Mouse (Mus musculus): Measurements from ENCODE around the gene Wdr86. TPM values are rescaled to one million over a fixed set of nuclear protein-coding genes. Genes with fewer than 3 reads are reported as not detected.
A peak's percentile ranks its signal among the peaks of the same experiment; 100 is the strongest.

The Wdr86 gene
- polyA plus RNA-seq, 1 experiment, result not detected

DNA sequence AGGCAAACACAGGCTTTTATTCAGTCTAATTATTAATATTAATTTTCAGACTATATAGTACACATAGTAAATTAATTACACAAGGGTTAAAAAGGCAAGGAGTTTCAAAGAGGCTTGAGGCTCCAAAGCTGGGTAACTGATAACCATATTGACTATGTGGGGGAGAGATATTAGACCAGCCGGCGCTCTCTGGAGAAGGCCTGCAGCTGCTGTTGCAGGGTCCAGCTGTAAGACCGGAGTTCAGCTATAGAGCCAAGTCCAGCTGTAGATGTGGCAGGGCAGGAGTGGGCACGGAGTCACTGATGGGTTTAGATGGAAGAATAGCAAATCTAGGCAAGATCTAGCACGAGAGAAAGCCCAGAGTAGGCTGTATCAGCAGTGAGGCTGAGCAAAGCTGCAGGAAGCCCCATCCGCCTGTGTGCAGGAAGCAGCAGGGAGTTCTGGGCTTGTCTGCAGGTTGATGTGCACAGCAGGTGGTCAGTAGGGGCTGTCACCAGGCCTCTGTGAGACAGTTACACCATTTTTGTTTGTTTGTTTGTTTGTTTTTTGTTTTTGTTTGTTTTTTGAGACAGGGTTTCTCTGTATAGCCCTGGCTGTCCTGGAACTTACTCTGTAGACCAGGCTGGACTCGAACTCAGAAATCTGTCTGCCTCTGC lies 3.4 kb upstream of the Wdr86 start:
- Histone ChIP-seq H3K4me1 (peaks cover 42% of the 10 kb centered on the region), H3K27me3 (replicated peaks) (peaks cover 52% of the 10 kb centered on the region), H3K9me3 (peaks cover 17% of the 10 kb centered on the region), H3K4me3 (replicated peaks) (no peak overlapping the region), H3K36me3 (replicated peaks; ENCODE audit: low read length) (no peaks in the 10 kb centered on the region)
- TF ChIP-seq GATA1 (IDR thresholded peaks at IDR 0.05; ENCODE audit: borderline replicate concordance, low read length), result no peak
- no peak for TF ChIP-seq FLI1 (IDR thresholded peaks at IDR 0.05; ENCODE audit: low read length)

DNA sequence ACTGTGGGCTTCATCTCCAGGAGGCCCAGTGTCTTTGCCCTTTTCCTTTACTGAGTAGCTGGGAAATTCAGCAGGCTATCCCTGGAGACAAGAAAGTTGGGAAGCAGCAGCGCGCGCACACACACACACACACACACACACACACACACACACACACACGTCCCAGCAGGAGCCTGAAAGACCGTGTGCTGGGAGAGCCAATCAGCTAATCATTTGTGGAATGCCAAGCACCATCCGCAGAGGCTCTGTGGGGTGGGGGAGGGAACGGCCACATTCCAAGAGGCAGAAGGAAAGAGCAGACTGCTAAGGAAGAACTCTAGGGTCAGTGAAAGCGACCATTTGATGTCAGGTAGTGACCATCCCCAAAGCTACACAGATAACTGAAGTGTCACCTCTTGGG lies 2.6 kb upstream of the Wdr86 start:
- TF ChIP-seq FLI1 (IDR thresholded peaks at IDR 0.05; ENCODE audit: low read length) (no peak), GATA1 (IDR thresholded peaks at IDR 0.05; ENCODE audit: borderline replicate concordance, low read length) (no peak)
- no peak overlapping the region for H3K4me3 ChIP-seq (replicated peaks)
- peaks cover 58% of the 10 kb centered on the region for H3K27me3 ChIP-seq (replicated peaks)
- peaks cover 36% of the 10 kb centered on the region for H3K4me1 ChIP-seq
- H3K36me3 ChIP-seq (replicated peaks; ENCODE audit: low read length), result no peaks in the 10 kb centered on the region
- H3K9me3 ChIP-seq, result peaks cover 17% of the 10 kb centered on the region

DNA sequence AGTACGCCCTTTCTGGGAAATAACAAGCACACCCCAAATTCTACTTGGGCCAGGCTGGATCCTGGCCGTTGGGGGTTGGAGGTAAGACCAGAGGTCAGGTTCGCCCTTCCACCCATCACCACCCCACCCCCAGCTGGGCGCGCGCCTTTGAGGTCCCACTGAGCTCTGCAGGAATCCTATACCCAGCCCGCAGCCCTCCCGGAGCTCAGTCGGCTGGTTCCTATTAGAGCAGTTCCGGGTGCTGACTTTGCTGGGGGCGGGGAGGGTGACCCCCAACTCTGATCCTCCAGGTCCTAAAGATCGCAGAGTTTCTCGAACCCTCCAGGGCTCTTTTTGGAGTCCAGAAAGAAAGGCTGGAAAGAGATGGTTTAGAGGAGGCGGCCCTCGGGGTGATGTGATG lies 459 bp upstream of the Wdr86 start:
- H3K4me1 ChIP-seq, result peaks cover 38% of the 10 kb centered on the region
- TF ChIP-seq FLI1 (IDR thresholded peaks at IDR 0.05; ENCODE audit: low read length) (no peak), GATA1 (IDR thresholded peaks at IDR 0.05; ENCODE audit: borderline replicate concordance, low read length) (no peak)
- H3K4me3 ChIP-seq (replicated peaks), result no peak overlapping the region
- H3K9me3 ChIP-seq, result peaks cover 17% of the 10 kb centered on the region
- peaks cover 67% of the 10 kb centered on the region for H3K27me3 ChIP-seq (replicated peaks)
- H3K36me3 ChIP-seq (replicated peaks; ENCODE audit: low read length), result no peaks in the 10 kb centered on the region

DNA sequence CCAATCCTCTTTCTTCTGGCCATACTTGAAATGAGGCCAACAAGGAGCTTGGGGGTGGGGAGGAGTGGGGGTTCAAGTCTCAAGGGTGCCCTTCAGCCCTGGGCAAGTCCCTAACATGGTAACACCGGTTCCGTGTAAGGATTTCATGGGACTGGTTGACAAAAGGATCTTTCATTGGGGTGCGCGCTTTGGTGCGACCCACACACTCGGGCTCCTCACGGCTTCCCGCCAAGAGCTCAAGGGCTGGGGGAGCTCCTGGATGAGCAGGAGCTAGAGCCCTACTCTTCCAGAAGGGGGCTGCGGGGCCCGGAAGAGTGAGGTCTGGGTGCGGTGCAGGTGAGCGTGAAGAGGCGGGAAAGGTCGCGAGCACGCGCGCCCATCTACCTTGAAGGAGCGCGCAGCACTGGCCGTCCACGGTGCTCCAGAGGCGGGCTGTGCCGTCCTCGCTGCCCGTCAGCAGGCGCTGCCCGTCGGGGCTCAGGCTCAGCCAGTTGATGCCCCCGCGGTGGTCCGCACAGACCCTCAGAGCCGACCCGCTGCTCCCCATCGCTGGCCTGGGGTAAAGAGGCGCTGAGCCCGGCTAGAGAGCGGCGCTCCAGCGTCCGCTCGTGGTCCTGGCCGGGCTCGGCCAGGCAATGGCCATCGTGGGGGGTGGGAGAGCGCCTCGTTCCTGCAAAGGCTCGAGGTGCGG lies 585 bp downstream of the Wdr86 start:
- peaks cover 17% of the 10 kb centered on the region for H3K9me3 ChIP-seq
- H3K4me3 ChIP-seq (replicated peaks), result peak overlapping the region; percentile 73
- H3K4me1 ChIP-seq, result peaks cover 46% of the 10 kb centered on the region
- H3K27me3 ChIP-seq (replicated peaks), result peaks cover 76% of the 10 kb centered on the region
- TF ChIP-seq GATA1 (IDR thresholded peaks at IDR 0.05; ENCODE audit: borderline replicate concordance, low read length), result no peak
- no peak for TF ChIP-seq FLI1 (IDR thresholded peaks at IDR 0.05; ENCODE audit: low read length)
- no peaks in the 10 kb centered on the region for H3K36me3 ChIP-seq (replicated peaks; ENCODE audit: low read length)

DNA sequence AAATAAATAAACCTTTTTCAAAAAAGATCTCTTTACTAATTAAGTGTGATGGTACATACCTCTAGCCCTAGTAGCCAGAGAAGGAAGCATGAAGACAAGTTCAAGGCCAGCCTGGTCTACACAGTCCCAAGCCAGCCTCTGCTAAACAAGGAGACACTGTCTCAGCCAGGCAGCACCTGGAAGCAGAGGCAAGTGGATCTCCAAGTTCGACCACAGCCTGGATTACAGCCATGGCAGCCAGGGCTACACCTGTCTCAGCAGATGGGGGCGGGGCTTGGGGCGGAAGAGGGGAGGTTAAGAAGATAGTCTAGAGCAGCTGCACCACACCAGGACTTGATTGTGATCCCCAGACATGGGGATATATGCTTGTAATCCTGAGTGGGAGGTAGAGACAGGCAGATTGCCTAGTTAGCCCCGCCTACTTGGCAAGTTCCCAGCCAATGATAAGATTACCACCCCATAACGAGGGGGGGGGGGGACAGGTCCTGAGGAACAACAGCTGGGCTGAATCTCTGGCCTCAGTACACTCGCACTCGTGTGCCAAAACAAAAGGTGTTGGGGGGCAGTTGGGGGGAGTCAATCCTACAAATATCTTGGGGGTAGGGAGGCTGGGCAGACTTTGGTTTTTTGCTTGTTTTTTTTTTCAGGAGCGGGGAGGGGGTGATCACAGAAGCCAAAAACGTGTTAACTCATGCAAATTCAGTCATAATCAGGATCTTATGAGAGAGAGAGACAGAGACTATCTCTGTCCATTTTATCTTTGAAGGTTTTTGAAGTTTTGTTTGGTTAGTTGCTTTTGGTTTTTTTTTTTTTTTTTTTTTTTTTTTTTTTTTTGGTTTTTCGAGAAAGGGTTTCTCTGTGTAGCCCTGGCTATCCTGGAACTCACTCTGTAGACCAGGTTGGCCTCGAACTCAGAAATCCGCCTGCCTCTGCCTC lies 3.4 kb downstream of the Wdr86 start:
- Histone ChIP-seq H3K9me3 (peaks cover 17% of the 10 kb centered on the region), H3K27me3 (replicated peaks) (peaks cover 79% of the 10 kb centered on the region), H3K36me3 (replicated peaks; ENCODE audit: low read length) (no peaks in the 10 kb centered on the region), H3K4me1 (peaks cover 51% of the 10 kb centered on the region), H3K4me3 (replicated peaks) (no peak overlapping the region)
- TF ChIP-seq GATA1 (IDR thresholded peaks at IDR 0.05; ENCODE audit: borderline replicate concordance, low read length), result no peak

DNA sequence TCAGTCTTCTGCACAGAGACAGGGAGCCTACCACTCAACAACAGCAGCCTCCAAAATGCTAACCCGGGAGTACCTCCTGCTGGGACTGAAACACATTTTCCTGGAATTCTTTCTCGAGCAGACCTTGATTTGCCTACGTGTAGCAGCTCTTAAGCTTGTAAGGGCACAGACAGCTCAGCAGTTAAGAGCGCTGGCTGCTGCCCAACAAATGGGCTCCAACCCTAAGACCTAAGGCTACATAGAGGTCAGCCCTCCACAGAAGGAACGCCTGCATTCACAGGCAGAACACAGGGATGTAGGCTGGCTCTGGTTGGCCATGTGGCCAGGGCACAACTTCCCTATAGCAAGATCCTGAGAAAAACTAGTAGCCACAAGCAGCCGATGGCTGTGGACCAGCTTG lies 4.6 kb downstream of the Wdr86 start:
- Histone ChIP-seq H3K36me3 (replicated peaks; ENCODE audit: low read length) (no peaks in the 10 kb centered on the region), H3K4me3 (replicated peaks) (no peak overlapping the region), H3K4me1 (peaks cover 54% of the 10 kb centered on the region), H3K9me3 (peaks cover 27% of the 10 kb centered on the region), H3K27me3 (replicated peaks) (peaks cover 72% of the 10 kb centered on the region)
- TF ChIP-seq FLI1 (IDR thresholded peaks at IDR 0.05; ENCODE audit: low read length) (no peak), GATA1 (IDR thresholded peaks at IDR 0.05; ENCODE audit: borderline replicate concordance, low read length) (no peak)

DNA sequence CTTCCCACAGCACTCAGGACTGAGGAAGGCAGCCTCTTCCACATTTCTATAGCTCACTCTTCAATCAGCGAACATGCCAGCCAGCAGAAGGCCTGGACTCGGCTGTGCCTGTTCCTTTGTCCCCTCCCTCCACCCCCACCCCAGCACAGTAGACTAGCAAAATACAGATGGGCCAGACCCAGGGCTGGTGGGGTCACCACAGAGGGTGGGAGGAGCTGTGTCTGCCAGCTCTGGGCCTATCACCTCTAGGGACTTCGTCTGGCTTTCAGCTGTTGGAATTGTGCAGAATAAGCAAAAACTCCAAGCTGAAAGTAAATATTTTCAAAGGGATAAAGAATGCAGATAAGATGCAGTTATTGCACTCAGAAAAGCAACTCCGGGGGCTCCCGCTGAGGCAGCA lies 5.7 kb downstream of the Wdr86 start:
- Histone ChIP-seq H3K4me1 (peaks cover 49% of the 10 kb centered on the region), H3K4me3 (replicated peaks) (no peak overlapping the region), H3K36me3 (replicated peaks; ENCODE audit: low read length) (no peaks in the 10 kb centered on the region), H3K27me3 (replicated peaks) (peaks cover 62% of the 10 kb centered on the region), H3K9me3 (peaks cover 18% of the 10 kb centered on the region)
- no peak for TF ChIP-seq GATA1 (IDR thresholded peaks at IDR 0.05; ENCODE audit: borderline replicate concordance, low read length)
- no peak for TF ChIP-seq FLI1 (IDR thresholded peaks at IDR 0.05; ENCODE audit: low read length)

DNA sequence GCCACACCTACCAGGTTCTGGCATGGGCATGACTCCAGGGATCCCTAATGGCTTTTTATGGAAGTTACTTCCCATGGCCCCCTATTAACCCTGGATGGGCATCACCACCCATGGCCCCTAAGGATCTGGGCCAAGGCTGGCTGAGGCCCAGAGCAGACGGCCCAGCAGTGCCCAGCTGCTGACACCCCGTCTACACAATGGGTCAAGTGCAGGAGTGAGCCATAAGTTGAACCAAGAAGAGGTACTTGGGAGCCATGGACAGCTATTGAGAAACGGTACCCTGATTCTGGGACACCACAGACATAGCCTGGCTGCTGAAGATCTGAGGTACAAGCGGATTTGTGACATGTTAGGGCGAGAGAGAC lies 6.3 kb downstream of the Wdr86 start:
- Histone ChIP-seq H3K27me3 (replicated peaks) (peaks cover 59% of the 10 kb centered on the region), H3K36me3 (replicated peaks; ENCODE audit: low read length) (no peaks in the 10 kb centered on the region), H3K9me3 (peaks cover 12% of the 10 kb centered on the region), H3K4me3 (replicated peaks) (no peak overlapping the region), H3K4me1 (peaks cover 51% of the 10 kb centered on the region)
- no peak for TF ChIP-seq GATA1 (IDR thresholded peaks at IDR 0.05; ENCODE audit: borderline replicate concordance, low read length)
- TF ChIP-seq FLI1 (IDR thresholded peaks at IDR 0.05; ENCODE audit: low read length), result no peak

DNA sequence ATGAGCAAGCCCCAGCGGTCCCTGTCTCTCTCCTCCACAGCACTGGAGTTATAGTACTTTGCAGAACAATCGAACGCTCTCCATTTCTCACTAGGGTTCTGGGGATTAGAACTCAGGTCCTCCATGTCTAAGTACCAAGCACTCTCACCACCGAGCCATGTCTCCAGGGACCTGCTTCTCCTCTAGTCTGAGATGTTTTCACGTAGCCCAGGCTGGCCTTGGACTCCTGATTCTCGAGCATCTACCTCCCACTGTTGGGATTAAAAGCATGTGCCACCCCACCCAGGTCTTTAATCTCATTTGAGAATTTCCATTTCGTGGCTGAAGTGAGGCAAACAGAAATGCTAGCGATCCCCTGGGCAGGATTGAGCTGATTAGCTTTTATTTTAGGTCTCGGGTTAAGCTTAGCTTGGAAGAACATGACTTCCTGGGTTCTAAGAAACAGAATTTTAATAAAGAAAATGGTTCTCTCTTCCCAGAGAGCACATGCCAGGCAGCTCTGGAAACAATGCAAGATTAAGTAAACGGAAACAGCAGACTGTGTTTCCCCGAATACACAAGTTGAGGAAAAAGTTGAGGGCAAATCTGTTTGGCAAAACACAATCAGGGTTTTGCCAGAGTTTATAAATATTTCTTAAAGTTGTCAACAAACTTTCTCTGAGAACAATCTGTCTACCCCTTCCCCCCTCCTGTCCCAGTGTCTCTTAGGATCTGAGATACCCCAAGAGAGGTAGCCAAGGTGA lies 6.8 kb downstream of the Wdr86 start:
- H3K36me3 ChIP-seq (replicated peaks; ENCODE audit: low read length), result no peaks in the 10 kb centered on the region
- H3K27me3 ChIP-seq (replicated peaks), result peaks cover 60% of the 10 kb centered on the region
- no peak overlapping the region for H3K4me3 ChIP-seq (replicated peaks)
- peaks cover 10% of the 10 kb centered on the region; the same call in 1 of the 2 replicates for H3K9me3 ChIP-seq
- TF ChIP-seq FLI1 (IDR thresholded peaks at IDR 0.05; ENCODE audit: low read length), result no peak
- no peak for TF ChIP-seq GATA1 (IDR thresholded peaks at IDR 0.05; ENCODE audit: borderline replicate concordance, low read length)
- H3K4me1 ChIP-seq, result peaks cover 54% of the 10 kb centered on the region

Measured in megakaryocyte, embryonic 14.5 days (primary cell).